ENCODE assay signal across 21 mouse cellular contexts in genomic region chr15:27664126-27664525, GRCm38 (mm10). TPM values are rescaled to one million over a fixed set of nuclear protein-coding genes. Genes with fewer than 3 reads are reported as not detected.
DNase-seq lines count a peak whose midpoint lies in the region; ATAC-seq and TF ChIP-seq lines count a peak whose summit lies in the region.
"Had no signal": no experiment of that assay in that cellular context is flagged by ENCODE, and none has a peak within 500 bp of the region (broad histone marks: within the 10 kb centered on the region; RNA-seq: fewer than 3 reads in every experiment).

No protein-coding gene starts in this region.

- H3K4me2 ChIP-seq in liver, postnatal 0 days (ENCODE audit: low read depth, low read length): no peak overlapping the region
- no peak overlapping the region for H3K4me2 ChIP-seq in hindbrain, embryonic 11.5 days (replicated peaks; ENCODE audit: low read depth, low read length)
- H3K4me2 ChIP-seq: embryonic facial prominence, embryonic 12.5 days; kidney, embryonic 15.5 days; limb, embryonic 15.5 days; midbrain, embryonic 12.5 days had no signal

- no peak for TF ChIP-seq EP300 in liver, postnatal 0 days (IDR thresholded peaks at IDR 0.05; ENCODE audit: low read depth)

- H3K9me3 ChIP-seq in liver, postnatal 0 days (ENCODE audit: low read length): no peaks in the 10 kb centered on the region
- H3K9me3 ChIP-seq in hindbrain, embryonic 11.5 days (ENCODE audit: control insufficient read depth, low read length): no peaks in the 10 kb centered on the region
- H3K9me3 ChIP-seq: embryonic facial prominence, embryonic 12.5 days; heart, embryonic 10.5 days; kidney, embryonic 15.5 days; limb, embryonic 15.5 days; midbrain, embryonic 12.5 days had no signal

- H3K36me3 ChIP-seq in kidney, adult 2 months (ENCODE audit: control insufficient read depth, insufficient read depth, low read length): no peaks in the 10 kb centered on the region
- no peaks in the 10 kb centered on the region for H3K36me3 ChIP-seq in liver, postnatal 0 days (replicated peaks; ENCODE audit: insufficient read depth, low read length)
- H3K36me3 ChIP-seq in splenic B cell, adult 2 months (ENCODE audit: control insufficient read depth, insufficient read depth, low read length, poor library complexity, severe bottlenecking): no peaks in the 10 kb centered on the region
- no peaks in the 10 kb centered on the region for H3K36me3 ChIP-seq in hindbrain, embryonic 11.5 days (ENCODE audit: control insufficient read depth, insufficient read depth, low read length)
- H3K36me3 ChIP-seq: embryonic facial prominence, embryonic 12.5 days; heart, embryonic 10.5 days; limb, embryonic 15.5 days; midbrain, embryonic 12.5 days had no signal

- no peak overlapping the region for H3K4me3 ChIP-seq in kidney, adult 2 months (ENCODE audit: insufficient read depth, low read depth, low read length)
- no peak overlapping the region for H3K4me3 ChIP-seq in liver, postnatal 0 days (ENCODE audit: low read depth, low read length)
- no peak overlapping the region for H3K4me3 ChIP-seq in hindbrain, embryonic 11.5 days (ENCODE audit: low read depth, low read length)
- H3K4me3 ChIP-seq: embryonic facial prominence, embryonic 12.5 days; heart, embryonic 10.5 days; kidney, embryonic 15.5 days; limb, embryonic 15.5 days; midbrain, embryonic 12.5 days had no signal

- no peaks in the 10 kb centered on the region for H3K4me1 ChIP-seq in kidney, adult 2 months (ENCODE audit: control insufficient read depth, insufficient read depth, low read length)
- H3K4me1 ChIP-seq in liver, postnatal 0 days (ENCODE audit: insufficient read depth): 0 out of 2 replicates have a peak, but pooled peaks cover 3% of the 10 kb centered on the region
- no peaks in the 10 kb centered on the region for H3K4me1 ChIP-seq in hindbrain, embryonic 11.5 days (replicated peaks; ENCODE audit: control insufficient read depth, insufficient read depth, low read length)
- H3K4me1 ChIP-seq: heart, embryonic 10.5 days had no signal

- H3K27ac ChIP-seq in kidney, adult 2 months (ENCODE audit: insufficient read depth, low read depth, low read length): no peak overlapping the region
- peak overlapping the region; percentile 35 for H3K27ac ChIP-seq in liver, postnatal 0 days (ENCODE audit: low read depth)
- H3K27ac ChIP-seq in hindbrain, embryonic 11.5 days (ENCODE audit: low read depth, low read length): no peak overlapping the region
- H3K27ac ChIP-seq: embryonic facial prominence, embryonic 12.5 days; heart, embryonic 10.5 days; kidney, embryonic 15.5 days; limb, embryonic 15.5 days; midbrain, embryonic 12.5 days had no signal

- no peak overlapping the region for H3K9ac ChIP-seq in liver, postnatal 0 days (replicated peaks)
- no peak overlapping the region for H3K9ac ChIP-seq in hindbrain, embryonic 11.5 days (ENCODE audit: low read depth, low read length)
- H3K9ac ChIP-seq: embryonic facial prominence, embryonic 12.5 days; kidney, embryonic 15.5 days; limb, embryonic 15.5 days; midbrain, embryonic 12.5 days had no signal

- TF ChIP-seq CTCF in kidney, adult 2 months (conservative IDR thresholded peaks at IDR 0.05; ENCODE audit: insufficient read depth, insufficient read length, low read depth, low read length): no peak
- TF ChIP-seq CTCF in liver, postnatal 0 days (IDR thresholded peaks at IDR 0.05; ENCODE audit: low read depth): no peak

- DNase-seq in kidney, adult 2 months: peak; percentile 23
- DNase-seq in kidney, adult 18-20 months: no peak
- DNase-seq in lung, postnatal 25 days (ENCODE audit: low spot score): peak; percentile 48
- DNase-seq in lung, postnatal 14 days: no peak
- DNase-seq in liver, postnatal 0 days: peak; percentile 31
- peak; percentile 40 for DNase-seq in splenic B cell, adult 2 months (ENCODE audit: low read depth, low spot score)
- no peak for DNase-seq in hindbrain, embryonic 11.5 days (ENCODE audit: low spot score)
- no peak for DNase-seq in thymus, postnatal 25 days
- DNase-seq: adrenal gland, postnatal 14 days; cerebellum, adult 11-12 months; gastrocnemius, postnatal 10 days; heart, postnatal 36 days; right cerebral cortex, postnatal 14 days; thymus, adult 2 months had no signal

- TF ChIP-seq POLR2A in kidney, adult 2 months (IDR thresholded peaks at IDR 0.05; ENCODE audit: low read depth, low read length): no peak

- 90% methylated on average over 9 of the region's 9 CpGs for WGBS in kidney, adult 2 months
- WGBS in liver, postnatal 0 days (ENCODE audit: insufficient replicate concordance): 45% methylated on average over 9 of the region's 9 CpGs
- 95% methylated on average over 9 of the region's 9 CpGs for WGBS in hindbrain, embryonic 11.5 days

- no peaks in the 10 kb centered on the region for H3K27me3 ChIP-seq in kidney, adult 2 months (replicated peaks; ENCODE audit: control insufficient read depth, insufficient read depth, low read length)
- no peaks in the 10 kb centered on the region for H3K27me3 ChIP-seq in liver, postnatal 0 days (ENCODE audit: insufficient read depth, low read length)
- no peaks in the 10 kb centered on the region for H3K27me3 ChIP-seq in splenic B cell, adult 2 months (ENCODE audit: control insufficient read depth, insufficient read depth, low read length, poor library complexity, severe bottlenecking)
- no peaks in the 10 kb centered on the region for H3K27me3 ChIP-seq in hindbrain, embryonic 11.5 days (ENCODE audit: control insufficient read depth, insufficient read depth, low read length)
- H3K27me3 ChIP-seq: CH12.LX; embryonic facial prominence, embryonic 12.5 days; kidney, embryonic 15.5 days; limb, embryonic 15.5 days; midbrain, embryonic 12.5 days had no signal

- peak; percentile 59; the same call in 1 of the 2 replicates for ATAC-seq in liver, postnatal 0 days
- ATAC-seq in hindbrain, embryonic 11.5 days (ENCODE audit: low FRiP score): no peak
- ATAC-seq: inflammation-experienced regulatory T-cells, adult 6 months had no signal

RNA-seq across cellular contexts. Expression of gene Otulinl, which starts 17.3 kb away (rescaled TPM):
- polyA plus RNA-seq in kidney, adult 2 months (2012; rRNA removed): 2.4 and 5.1 TPM in 2 replicates
- 12.3 and 13.7 TPM in 2 replicates for polyA plus RNA-seq in liver, postnatal 0 days (2015; fragmentation: Nextera tagmentation; extraction: Ambion mirVana)
- 6.9 and 9.7 TPM in 2 replicates for polyA plus RNA-seq in hindbrain, embryonic 11.5 days (2014; fragmentation: Nextera tagmentation; extraction: Ambion mirVana)

RNA-seq across cellular contexts. Expression of gene Otulin, which starts 33.6 kb away (rescaled TPM):
- polyA plus RNA-seq in kidney, adult 2 months (2012; rRNA removed): 29.0 and 34.4 TPM in 2 replicates
- polyA plus RNA-seq in liver, postnatal 0 days (2015; fragmentation: Nextera tagmentation; extraction: Ambion mirVana): 20.8 and 23.5 TPM in 2 replicates
- polyA plus RNA-seq in hindbrain, embryonic 11.5 days (2014; fragmentation: Nextera tagmentation; extraction: Ambion mirVana): 31.8 and 32.0 TPM in 2 replicates

Comparison
In these comparisons a context has a peak if more than half of its experiments do, and no peak if none do; other contexts are left out.
1. DNase-seq: peak in kidney, adult 2 months (single experiment), lung, postnatal 25 days (single experiment), liver, postnatal 0 days (single experiment) and splenic B cell, adult 2 months (single experiment); none in kidney, adult 18-20 months (single experiment), lung, postnatal 14 days (single experiment), hindbrain, embryonic 11.5 days (single experiment) and thymus, postnatal 25 days (single experiment).